Mouse (Mus musculus): ENCODE measurements around the gene Tspan31. TPM values are rescaled to one million over a fixed set of nuclear protein-coding genes. Genes with fewer than 3 reads are reported as not detected.
"Not testable (repeated sequence)": the region's sequence is repeated elsewhere in the genome, so short reads cannot be mapped to it uniquely, and the experiment has no call there.

Gene Tspan31
- total RNA-seq, 2 experiments from 2014 or later, result 39.5 to 44.3 TPM

DNA sequence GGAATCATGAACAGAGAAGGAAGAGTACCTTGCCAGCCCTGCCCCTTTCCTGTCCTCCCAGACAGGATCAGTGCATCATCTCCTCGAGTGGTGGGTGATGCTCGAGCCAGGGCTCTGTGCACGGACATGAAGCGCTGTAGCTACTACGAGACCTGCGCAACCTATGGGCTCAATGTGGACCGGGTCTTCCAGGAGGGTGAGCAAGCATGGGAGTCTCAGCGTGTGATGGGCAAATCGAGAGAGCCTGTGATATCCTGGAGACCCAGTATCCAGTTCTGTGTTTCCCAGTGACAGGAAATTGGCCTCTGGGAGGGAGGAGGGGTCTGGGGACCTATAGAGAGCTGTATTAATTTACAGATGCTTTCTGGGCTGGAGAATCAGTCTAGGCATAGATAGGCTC lies 15.0 kb upstream of the Tspan31 start:
- no peak for DNase-seq (ENCODE audit: low spot score in 2 of 2)

DNA sequence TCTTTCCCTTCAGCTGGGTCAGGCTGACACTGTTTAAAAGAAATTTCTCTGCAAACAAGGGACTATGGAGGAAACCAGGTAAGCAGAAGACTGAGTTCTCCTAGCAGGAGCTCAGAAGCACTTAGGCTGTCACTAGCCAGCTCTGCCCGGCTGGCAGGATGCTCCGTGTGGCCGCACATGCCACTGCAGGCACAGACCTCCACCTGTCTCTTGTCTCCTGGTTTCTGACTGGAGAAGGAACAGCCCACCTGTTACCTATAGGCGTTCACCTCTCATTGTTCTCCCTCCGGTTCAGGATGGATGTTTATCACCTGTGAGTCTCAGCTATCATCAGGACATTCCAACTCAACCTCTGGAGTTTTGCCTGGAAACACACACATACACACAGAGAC lies 13.8 kb upstream of the Tspan31 start:
- DNase-seq (ENCODE audit: low spot score in 2 of 2), result no peak

DNA sequence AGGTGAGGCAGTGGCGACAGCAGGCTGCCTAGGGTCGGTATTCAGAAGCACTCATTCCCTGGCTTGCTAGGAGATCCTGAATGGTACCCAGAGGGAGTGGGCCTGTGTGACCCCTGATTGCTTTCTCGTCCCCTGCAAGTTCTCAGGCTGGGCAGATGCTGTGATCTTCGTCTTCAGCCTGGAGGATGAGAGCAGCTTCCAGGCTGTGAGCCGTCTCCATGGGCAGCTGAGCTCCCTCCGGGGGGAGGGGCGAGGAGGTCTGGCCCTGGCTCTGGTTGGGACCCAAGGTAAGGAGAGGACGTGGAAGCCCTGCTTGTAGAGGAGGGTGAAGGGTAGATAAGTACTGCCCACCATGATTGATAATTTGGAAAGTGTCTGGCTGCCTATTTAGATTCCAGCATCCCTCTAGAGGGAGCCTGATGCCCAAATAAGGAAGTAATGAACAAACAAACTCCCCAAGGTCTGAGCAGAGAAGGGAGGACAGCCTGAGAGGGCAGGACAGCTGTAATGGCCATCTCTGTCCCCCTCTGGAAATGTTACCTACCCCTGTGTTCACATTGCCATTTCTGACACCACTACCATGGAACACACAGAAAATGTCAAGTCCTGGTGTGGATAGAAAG lies 13.3 kb upstream of the Tspan31 start:
- DNase-seq (ENCODE audit: low spot score in 2 of 2), result no peak

DNA sequence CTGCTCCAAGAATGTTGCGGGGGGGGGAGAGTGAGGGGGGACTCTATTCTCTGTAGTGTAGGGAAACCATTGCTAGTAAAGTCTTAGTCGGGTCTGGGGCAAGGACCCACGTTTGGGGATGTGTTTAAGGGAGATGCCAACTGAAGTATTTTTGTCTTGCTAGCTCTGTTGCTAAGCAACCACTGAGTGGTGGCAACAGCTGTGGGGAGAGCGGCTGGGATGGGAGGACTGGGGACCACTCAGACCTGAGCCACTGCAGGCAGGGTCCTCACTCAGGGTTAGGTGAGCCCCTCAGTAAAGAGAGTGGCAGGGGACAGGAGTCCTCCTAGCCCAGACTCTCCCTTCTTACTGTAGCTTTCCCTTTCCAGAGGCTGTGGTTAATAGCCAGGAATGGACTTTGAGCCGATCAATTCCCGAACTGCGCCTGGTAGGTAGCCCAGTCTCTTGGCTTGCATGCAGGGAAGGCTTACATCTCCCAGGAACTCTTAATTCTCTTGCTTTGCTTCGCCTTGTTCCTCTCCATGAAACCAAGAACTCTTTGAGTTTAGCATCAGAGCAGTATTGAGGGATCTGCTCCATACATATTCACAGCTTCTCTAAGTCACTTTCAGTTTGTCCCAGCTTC lies 12.0 kb upstream of the Tspan31 start:
- DNase-seq (ENCODE audit: low spot score in 2 of 2), result no peak

DNA sequence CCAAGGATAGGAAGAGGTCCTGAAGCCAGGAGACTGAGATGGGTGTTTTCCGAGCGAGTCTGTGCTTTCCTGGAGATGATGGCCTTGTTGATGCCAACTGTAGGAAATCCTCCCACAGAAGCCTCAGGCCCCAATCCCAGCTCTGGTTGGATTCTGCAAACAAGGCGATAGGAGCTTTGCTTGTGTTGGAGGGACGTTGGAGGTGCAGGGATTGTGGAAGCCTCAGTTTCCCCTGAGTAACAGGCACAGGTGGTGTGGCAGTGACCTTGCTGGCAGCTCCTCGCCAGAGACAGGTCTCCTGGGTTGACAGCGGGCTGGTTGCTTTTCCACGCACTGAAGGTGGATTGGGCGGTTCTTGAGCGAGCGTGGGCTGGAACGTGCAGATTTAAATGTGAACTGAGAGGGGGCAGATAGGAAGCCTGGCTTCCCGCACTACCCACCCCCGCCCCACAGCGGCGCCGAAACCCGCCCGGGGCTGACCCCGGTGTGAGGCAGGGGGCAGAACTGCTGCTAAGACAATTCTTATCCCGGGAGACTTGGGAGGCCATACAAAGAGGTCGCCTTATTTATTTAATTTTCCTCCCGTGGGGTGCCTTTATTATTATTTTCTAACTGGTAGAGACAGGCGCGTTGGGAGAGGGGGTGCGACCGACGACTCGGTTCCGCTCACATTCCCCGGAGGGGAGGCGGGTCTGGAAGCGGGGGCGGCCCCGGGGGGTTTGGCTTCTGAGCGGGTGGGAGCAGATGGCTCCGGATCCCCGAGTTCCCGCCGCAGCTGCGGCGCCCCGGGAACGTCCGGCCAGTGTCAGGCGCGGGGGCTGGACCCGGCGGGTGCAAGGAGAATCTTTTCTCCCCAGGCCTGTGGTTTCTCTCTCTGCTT lies 11.1 kb upstream of the Tspan31 start:
- DNase-seq (ENCODE audit: low spot score in 2 of 2), result no peak

DNA sequence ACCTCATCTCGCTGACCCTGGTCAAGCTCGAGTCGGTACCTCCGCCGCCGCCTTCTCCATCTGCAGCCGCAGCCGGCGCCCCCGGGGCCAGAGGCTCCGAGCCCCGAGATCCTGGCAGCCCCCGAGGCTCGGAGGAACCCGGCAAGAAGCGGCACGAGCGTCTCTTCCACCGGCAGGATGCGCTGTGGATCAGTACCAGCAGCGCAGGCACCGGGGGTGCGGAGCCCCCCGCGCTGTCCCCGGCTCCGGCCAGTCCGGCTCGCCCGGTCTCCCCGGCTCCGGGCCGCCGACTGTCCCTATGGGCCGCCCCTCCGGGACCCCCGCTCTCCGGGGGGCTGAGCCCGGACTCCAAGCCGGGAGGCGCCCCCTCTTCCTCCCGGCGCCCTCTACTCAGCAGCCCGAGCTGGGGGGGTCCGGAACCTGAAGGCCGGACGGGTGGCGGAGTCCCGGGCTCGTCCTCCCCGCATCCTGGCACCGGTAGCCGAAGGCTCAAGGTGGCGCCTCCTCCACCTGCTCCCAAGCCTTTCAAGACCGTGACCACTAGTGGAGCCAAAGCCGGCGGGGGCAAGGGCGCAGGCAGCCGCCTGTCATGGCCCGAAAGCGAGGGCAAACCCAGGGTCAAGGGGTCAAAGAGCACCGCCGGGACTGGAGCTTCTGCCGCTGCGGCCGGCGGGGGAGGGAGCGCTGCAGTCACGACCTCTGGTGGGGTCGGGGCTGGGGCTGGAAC lies 9.8 kb upstream of the Tspan31 start:
- DNase-seq (ENCODE audit: low spot score in 2 of 2), result no peak

DNA sequence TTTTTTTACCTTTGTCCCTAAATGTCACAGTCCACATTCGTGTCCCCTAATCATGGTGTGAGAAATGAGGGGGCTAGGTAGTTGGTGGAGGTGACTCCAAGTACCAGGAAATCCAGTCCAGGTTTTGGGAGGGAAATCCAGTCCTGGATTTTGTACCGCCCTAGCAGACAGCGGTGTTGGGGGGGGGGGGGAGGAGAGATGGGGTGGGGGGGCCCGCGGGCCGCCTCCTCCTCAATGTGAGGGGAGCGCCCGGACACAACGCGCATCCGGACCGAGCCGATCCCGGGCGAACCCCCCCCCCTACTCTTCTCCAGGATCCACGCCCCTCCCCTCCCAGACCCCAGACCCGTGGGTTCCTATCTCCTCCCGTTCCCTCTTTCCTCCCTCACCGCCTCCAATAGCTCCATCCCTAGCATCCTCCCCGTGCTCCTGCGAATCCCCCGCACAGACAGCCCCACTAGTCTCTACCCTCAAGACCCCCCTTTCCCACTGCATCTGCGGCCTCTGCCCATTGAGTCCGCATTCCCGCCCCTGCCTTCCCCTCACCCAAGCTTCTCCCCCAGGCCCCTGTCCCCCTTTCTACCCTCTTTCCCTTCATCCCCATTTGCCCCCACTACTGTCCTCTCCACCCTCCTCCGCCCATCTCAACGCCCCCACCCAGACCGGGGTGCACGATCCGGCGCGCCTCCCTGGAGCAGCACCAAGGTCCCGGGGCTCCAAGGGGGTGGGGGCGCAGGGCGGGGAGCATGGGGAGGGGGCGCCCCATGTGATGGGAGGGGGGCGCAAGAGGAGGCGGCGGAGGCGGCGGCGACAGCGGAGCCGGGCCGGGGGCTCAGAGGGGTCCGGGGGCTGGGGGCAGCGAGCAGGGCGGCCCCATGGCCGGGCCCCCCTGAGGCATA lies 8.9 kb upstream of the Tspan31 start:
- no peak for DNase-seq (ENCODE audit: low spot score in 2 of 2)

DNA sequence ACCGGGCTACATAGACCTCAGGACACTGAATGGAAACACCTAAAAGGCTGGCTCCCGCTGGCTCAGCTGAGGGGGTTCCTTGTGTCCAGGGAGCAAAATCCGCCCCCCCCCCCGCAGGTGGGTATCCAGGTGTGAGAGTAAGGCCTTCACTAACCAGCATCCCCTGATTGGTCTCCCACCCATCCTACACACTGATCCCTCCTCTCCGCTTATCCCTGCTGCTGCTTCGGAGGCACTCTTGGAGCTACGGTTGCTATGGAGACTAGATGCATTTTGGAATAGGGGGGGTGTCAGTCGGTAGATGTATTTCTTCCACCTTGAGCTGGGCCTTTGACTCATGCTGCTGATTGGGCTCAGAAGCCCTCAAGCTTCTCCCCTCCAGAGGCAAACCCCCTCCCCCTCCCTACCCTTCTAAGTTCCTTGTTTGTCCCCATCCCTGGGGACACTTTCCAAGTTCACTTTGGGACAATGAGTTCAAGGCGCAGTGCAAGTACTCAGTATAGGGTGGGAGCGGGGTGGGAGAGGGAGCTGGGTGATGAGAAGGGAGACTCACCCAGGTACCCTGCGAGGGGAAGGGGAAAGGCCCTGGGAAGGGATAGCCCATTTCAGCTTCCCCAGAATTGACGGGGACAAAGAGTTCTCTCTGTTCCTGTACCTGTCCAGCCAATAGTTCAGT lies 8.1 kb upstream of the Tspan31 start:
- DNase-seq (ENCODE audit: low spot score in 2 of 2), result no peak

DNA sequence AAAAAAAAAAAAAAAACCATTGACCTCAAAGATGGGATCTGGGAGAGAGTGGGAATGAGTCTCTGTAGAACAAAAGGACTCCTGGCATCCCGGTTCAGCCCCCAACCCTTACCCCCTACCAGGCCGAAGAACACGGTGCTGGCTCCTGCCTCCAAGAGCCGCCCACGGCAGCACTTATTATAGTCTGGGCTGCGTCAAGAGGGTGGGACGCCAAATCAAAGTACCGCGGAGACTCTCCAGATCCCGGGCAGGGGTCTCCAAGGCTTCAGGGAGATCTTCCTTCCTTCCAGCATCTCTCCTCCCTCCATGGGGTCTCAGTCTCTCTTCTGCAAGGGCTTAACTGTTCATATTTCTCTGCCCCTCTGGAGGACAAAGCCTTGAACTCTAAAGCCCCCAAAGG lies 7.5 kb upstream of the Tspan31 start:
- no peak for DNase-seq (ENCODE audit: low spot score in 2 of 2)

DNA sequence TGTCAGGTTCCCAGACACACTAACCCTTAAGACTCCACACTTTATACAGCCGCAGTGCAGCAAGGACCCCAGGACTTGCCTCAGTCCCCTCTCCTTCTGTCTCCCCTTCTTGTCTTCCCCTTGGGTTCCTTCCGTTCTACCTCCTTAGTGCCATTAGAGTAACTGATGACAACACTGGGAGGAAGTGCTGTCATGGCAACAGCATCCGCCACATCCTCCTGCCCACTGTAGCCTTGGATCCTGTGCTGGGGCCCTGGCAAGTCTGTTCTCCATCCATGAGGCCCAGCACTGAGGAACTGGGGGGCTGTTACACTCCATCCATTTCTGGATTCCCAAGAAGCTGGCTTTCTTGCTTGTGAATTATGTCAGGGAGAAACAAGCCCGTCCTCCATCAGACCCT lies 6.0 kb upstream of the Tspan31 start:
- no peak for DNase-seq (ENCODE audit: low spot score in 2 of 2)

DNA sequence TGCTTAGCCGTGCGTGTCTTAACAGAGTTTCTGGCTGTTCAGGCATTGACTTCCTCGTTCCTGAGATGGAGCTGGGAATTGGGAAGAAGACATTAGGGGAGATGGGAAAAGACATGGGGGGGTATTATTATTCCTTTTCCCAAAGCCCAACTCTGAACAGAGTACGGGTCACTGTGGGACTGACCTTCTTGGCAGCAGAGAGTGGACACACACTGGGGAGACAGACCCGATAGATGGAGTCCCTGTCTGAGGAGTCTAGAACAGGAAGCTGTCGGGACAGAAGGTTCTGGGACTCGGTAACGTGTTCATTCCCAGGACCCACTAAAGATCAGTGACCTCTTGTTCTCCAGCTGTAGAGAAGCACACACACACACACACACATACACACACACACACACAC lies 5.6 kb upstream of the Tspan31 start:
- DNase-seq (ENCODE audit: low spot score in 2 of 2), result no peak

DNA sequence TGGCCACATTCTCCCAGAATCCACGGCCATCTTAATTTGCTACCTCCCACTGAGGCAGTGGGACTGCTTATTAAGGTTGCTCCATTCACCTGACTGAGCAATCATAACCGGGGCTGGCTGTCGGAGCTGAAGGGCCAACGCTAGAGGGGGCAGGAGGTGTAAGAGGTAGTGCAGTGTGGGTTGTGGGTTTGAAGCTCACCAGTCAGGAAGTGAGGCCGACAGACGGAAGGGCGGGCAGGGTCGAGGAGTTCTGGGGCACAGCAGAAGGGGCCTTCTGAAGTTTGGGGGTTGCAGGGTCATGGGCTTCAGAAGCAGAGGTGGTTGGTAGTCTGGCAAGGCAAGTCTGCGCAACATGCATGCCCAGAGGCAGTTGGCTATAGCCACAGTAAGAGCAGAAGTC lies 5.0 kb upstream of the Tspan31 start, which contains the start of gene Agap2:
Gene Agap2 (plus strand): TSS at position 205 of the 400 bp plus-strand sequence.
- no peak for DNase-seq (ENCODE audit: low spot score in 2 of 2)

DNA sequence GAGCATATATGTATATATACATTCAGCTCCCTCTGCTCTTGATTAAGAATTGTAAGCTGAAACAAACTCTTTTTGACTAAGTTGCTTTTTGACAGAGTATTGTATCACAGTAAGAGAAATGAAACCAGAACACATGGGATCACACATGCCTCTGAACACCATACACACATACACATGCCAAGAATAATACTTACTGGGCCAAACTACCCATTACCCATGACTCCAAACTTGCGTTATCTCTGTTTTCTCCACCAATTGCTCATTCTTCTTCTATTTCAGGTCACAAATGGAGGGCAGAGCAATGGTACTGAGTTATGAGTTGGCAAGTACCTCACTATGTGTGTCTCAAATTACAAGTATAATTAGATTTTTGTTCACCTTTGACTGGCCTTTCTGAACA lies 3.9 kb upstream of the Tspan31 start:
- no peak for DNase-seq (ENCODE audit: low spot score in 2 of 2)

DNA sequence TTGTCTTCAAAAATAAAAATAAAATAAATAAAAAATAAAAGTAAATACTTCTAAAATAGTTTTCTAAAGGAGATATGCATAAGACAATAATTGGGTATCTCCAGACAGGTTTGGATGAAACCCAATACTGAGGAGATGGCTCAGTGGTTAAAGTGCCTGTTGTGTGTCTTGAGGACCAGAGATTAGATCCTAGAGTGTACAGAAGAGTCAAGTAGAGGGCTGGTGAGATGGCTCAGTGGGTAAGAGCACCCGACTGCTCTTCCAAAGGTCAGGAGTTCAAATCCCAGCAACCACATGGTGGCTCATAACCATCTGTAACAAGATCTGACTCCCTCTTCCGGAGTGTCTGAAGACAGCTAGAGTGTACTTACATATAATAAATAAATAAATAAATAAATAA lies 2.9 kb upstream of the Tspan31 start:
- not testable (repeated sequence) for DNase-seq (ENCODE audit: low spot score in 2 of 2)

DNA sequence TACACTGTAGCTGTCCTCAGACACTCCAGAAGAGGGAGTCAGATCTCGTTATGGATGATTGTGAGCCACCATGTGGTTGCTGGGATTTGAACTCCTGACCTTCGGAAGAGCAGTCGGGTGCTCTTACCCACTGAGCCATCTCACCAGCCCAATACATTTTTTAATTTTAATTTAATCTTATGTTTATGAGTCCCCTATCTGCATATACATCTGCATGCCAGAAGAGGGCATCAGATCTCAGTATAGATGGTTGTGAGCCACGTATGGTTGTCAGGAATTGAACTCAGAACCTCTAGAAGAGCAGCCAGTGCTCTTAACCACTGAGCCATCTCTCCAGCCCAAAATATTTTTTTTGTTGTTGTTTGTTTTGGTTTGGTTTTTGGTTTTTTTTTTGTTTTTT lies 2.2 kb upstream of the Tspan31 start:
- DNase-seq (ENCODE audit: low spot score in 2 of 2), result not testable (repeated sequence)

DNA sequence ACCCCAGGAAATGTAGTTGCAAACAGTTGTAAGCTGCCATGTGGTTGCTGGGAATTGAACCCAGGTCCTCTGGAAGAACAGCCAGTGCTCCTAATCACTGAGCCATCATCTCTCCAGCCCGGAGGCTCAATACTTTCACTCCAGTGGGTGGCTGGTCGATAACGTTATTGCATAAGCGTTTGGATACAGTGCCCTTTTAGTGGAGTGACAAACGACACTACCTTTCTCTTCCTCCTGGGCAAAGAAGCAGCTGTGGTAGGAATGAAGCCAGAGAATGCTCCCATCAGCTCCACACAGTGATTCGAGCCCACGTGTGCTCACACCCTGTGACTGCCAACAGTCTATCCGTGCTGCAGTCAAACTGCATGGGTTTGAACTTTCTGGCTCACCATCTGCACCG lies 1.1 kb upstream of the Tspan31 start:
- no peak for DNase-seq (ENCODE audit: low spot score in 2 of 2)

DNA sequence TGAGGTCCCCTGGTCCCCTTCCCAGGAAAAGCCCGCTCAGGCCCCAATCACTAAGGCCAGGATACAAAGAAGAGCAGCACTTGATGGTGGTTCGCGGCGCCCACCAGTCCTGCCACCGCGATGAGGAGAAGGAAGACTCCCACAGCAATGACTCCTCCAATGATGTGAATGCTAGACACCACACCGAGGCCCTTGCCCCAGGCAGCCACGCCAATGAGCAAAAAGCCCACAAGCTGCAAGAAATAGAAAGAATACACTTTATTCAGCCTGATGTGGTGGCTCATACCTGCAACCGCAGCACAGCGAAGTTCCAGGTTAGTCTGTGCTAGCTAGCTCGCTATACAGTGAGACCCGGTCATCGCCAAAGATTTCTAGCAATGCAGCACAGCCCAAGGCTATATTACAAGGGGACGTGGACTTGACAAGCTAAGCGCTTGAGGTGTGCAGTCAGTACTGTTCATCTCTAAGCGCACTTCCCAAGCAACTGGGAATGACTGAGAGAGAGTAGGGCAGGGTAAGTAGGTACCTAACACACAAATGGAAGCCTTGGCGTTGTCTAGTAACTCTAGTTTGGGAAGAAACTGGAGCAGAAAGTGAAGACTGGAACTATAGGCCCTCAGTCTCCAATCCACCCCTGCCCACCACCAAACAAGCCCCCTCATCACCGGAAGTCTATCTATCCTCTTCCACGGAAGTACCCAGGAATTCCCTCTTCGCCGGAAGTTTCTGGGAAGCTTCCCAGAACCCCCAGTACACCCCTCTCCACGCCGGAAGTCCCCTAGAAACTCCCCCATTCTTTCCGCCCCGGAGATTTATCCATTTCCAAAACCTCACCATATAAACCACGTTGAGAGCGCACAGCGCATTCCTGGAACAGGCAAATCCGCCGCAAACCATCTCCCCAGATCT lies 529 bp downstream of the Tspan31 start:
- DNase-seq (ENCODE audit: low spot score in 2 of 2), result no peak

DNA sequence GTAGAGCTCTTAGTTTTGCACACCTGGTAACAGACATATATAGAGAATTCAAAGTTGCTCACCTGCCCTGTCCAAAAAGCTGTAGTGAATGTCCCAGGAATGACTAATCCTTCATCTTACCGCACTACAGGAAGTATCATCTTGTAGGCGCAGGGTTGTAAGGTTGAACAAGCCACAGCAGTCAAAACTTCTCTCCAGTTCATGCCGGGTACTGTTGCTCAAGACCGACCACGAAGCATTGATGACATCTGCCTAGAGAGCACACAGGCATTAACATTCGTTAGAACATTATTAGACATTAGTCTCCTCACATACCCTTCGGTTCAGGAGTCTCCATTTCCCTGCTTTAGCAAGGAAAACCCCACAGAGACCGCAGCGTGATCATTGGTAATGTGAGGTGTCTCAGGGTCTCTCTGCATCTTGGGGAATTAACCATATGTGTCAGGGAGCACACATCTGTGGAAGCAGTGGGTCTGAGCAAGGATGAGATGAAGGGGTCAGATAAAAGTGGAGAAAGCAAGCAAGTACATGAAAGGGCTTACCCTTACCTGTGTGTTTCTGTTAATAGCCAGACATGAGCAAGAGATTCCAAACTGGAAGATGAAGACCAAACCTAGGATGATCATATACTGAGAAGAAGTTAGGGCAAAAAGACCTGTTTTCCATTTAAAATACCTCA lies 1.6 kb downstream of the Tspan31 start:
- DNase-seq (ENCODE audit: low spot score in 2 of 2), result no peak

All from gastrocnemius, postnatal 4 days (tissue).